Mouse (Mus musculus): Measurements from ENCODE around the gene Insyn1.

GRCm38 (mm10) chr9:58541895-58542338, 53.5 kb downstream of the Insyn1 start:
- TF ChIP-seq GATA1 (IDR thresholded peaks at IDR 0.05; ENCODE audit: borderline replicate concordance, low read length) (no peak), FLI1 (IDR thresholded peaks at IDR 0.05; ENCODE audit: low read length) (peak; percentile 92; the same call in 1 of the 2 replicates)
